Mouse (Mus musculus): ENCODE data around the gene Bola2. TPM values are rescaled to one million over a fixed set of nuclear protein-coding genes. Genes with fewer than 3 reads are reported as not detected.

Bola2 gene
- total RNA-seq, 2 experiments from 2014 or later: 89.8 to 218 TPM

Other genes starting within 250 kb of the Bola2 start
- gene Atp2a1, start 232.3 kb upstream of the Bola2 start, total RNA-seq (2015): not detected in 2 replicates
- gene Atp2a1, start 232.3 kb upstream of the Bola2 start, total RNA-seq (2017): not detected in 2 replicates
- 33.4 and 36.3 TPM in 2 replicates for gene Sh2b1, start 220.0 kb upstream of the Bola2 start, total RNA-seq (2015)
- gene Sh2b1, start 220.0 kb upstream of the Bola2 start, total RNA-seq (2017): 19.3 and 20.1 TPM in 2 replicates
- gene Tufm, start 208.0 kb upstream of the Bola2 start, total RNA-seq (2015): 89.9 and 97.9 TPM in 2 replicates
- 85.6 and 89.2 TPM in 2 replicates for gene Tufm, start 208.0 kb upstream of the Bola2 start, total RNA-seq (2017)
- gene Atxn2l, start 192.0 kb upstream of the Bola2 start, total RNA-seq (2015): 86.9 and 88.6 TPM in 2 replicates
- 29.0 and 29.5 TPM in 2 replicates for gene Atxn2l, start 192.0 kb upstream of the Bola2 start, total RNA-seq (2017)
- gene Eif3c, start 129.0 kb upstream of the Bola2 start, total RNA-seq (2015): 198 and 210 TPM in 2 replicates
- 226 and 261 TPM in 2 replicates for gene Eif3c, start 129.0 kb upstream of the Bola2 start, total RNA-seq (2017)
- 1.1 and 1.9 TPM in 2 replicates for gene Apobr, start 110.5 kb upstream of the Bola2 start, total RNA-seq (2015)
- gene Apobr, start 110.5 kb upstream of the Bola2 start, total RNA-seq (2017): 4.2 and 4.9 TPM in 2 replicates
- gene Cln3, start 109.6 kb upstream of the Bola2 start, total RNA-seq (2015): 33.0 and 36.3 TPM in 2 replicates
- 9.2 and 19.9 TPM in 2 replicates for gene Cln3, start 109.6 kb upstream of the Bola2 start, total RNA-seq (2017)
- 0.81 TPM in 1 of 2 replicates, not detected in the other for gene Il27, start 100.5 kb upstream of the Bola2 start, total RNA-seq (2015)
- 0.29 and 1.1 TPM in 2 replicates for gene Il27, start 100.5 kb upstream of the Bola2 start, total RNA-seq (2017)
- 0.17 and 1.6 TPM in 2 replicates for gene Nupr1, start 64.5 kb upstream of the Bola2 start, total RNA-seq (2015)
- 0.92 and 1.3 TPM in 2 replicates for gene Nupr1, start 64.5 kb upstream of the Bola2 start, total RNA-seq (2017)
- 65.7 and 74.6 TPM in 2 replicates for gene Sgf29, start 46.1 kb upstream of the Bola2 start, total RNA-seq (2015)
- gene Sgf29, start 46.1 kb upstream of the Bola2 start, total RNA-seq (2017): 40.1 and 52.5 TPM in 2 replicates
- 1.7 and 3.2 TPM in 2 replicates for gene Sult1a1, start 19.0 kb upstream of the Bola2 start, total RNA-seq (2015)
- 1.0 and 3.6 TPM in 2 replicates for gene Sult1a1, start 19.0 kb upstream of the Bola2 start, total RNA-seq (2017)
- 4.2 and 4.8 TPM in 2 replicates for gene Slx1b, start 383 bp downstream of the Bola2 start, total RNA-seq (2015)
- gene Slx1b, start 383 bp downstream of the Bola2 start, total RNA-seq (2017): 4.6 and 4.7 TPM in 2 replicates
- gene Coro1a, start 12.4 kb downstream of the Bola2 start, total RNA-seq (2015): 259 and 365 TPM in 2 replicates
- 366 and 525 TPM in 2 replicates for gene Coro1a, start 12.4 kb downstream of the Bola2 start, total RNA-seq (2017)
- 86.5 and 106 TPM in 2 replicates for gene Mapk3, start 64.2 kb downstream of the Bola2 start, total RNA-seq (2015)
- 36.0 and 41.3 TPM in 2 replicates for gene Mapk3, start 64.2 kb downstream of the Bola2 start, total RNA-seq (2017)
- 8.4 and 13.3 TPM in 2 replicates for gene Gdpd3, start 70.9 kb downstream of the Bola2 start, total RNA-seq (2015)
- 7.1 and 7.7 TPM in 2 replicates for gene Gdpd3, start 70.9 kb downstream of the Bola2 start, total RNA-seq (2017)
- 25.4 and 32.4 TPM in 2 replicates for gene Ypel3, start 81.6 kb downstream of the Bola2 start, total RNA-seq (2015)
- gene Ypel3, start 81.6 kb downstream of the Bola2 start, total RNA-seq (2017): 11.8 and 15.1 TPM in 2 replicates
- gene Tbx6, start 86.1 kb downstream of the Bola2 start, total RNA-seq (2015): 0.34 and 0.42 TPM in 2 replicates
- 0.14 TPM in 1 of 2 replicates, not detected in the other for gene Tbx6, start 86.1 kb downstream of the Bola2 start, total RNA-seq (2017)
- 209 and 216 TPM in 2 replicates for gene Ppp4c, start 97.1 kb downstream of the Bola2 start, total RNA-seq (2015)
- gene Ppp4c, start 97.1 kb downstream of the Bola2 start, total RNA-seq (2017): 113 and 131 TPM in 2 replicates
- not detected in 2 replicates for gene Fam57b, start 102.3 kb downstream of the Bola2 start, total RNA-seq (2015)
- not detected in 2 replicates for gene Fam57b, start 102.3 kb downstream of the Bola2 start, total RNA-seq (2017)
- not detected in 2 replicates for gene 4930451I11Rik, start 136.2 kb downstream of the Bola2 start, total RNA-seq (2015)
- gene 4930451I11Rik, start 136.2 kb downstream of the Bola2 start, total RNA-seq (2017): not detected in 2 replicates
- not detected in 2 replicates for gene Doc2a, start 152.0 kb downstream of the Bola2 start, total RNA-seq (2015)
- 0.07 TPM in 1 of 2 replicates, not detected in the other for gene Doc2a, start 152.0 kb downstream of the Bola2 start, total RNA-seq (2017)
- gene Hirip3, start 166.6 kb downstream of the Bola2 start, total RNA-seq (2015): 21.8 and 27.5 TPM in 2 replicates
- 215 and 246 TPM in 2 replicates for gene Hirip3, start 166.6 kb downstream of the Bola2 start, total RNA-seq (2017)
- gene Ino80e, start 167.0 kb downstream of the Bola2 start, total RNA-seq (2015): 83.1 and 83.9 TPM in 2 replicates
- gene Ino80e, start 167.0 kb downstream of the Bola2 start, total RNA-seq (2017): 36.3 and 38.5 TPM in 2 replicates
- gene Taok2, start 189.3 kb downstream of the Bola2 start, total RNA-seq (2015): 16.5 and 19.4 TPM in 2 replicates
- gene Taok2, start 189.3 kb downstream of the Bola2 start, total RNA-seq (2017): 30.2 and 32.6 TPM in 2 replicates
- gene Tmem219, start 227.5 kb downstream of the Bola2 start, total RNA-seq (2015): 19.1 and 28.8 TPM in 2 replicates
- gene Tmem219, start 227.5 kb downstream of the Bola2 start, total RNA-seq (2017): 19.8 and 36.4 TPM in 2 replicates
- 6.6 and 11.5 TPM in 2 replicates for gene Kctd13, start 233.5 kb downstream of the Bola2 start, total RNA-seq (2015)
- 8.9 and 13.2 TPM in 2 replicates for gene Kctd13, start 233.5 kb downstream of the Bola2 start, total RNA-seq (2017)